Comparison of ENCODE assay signal across 27 mouse cellular contexts in genomic region chr9:94556249-94556648, GRCm38 (mm10). TPM values are rescaled to one million over a fixed set of nuclear protein-coding genes. Genes with fewer than 3 reads are reported as not detected.
DNase-seq lines count a peak whose midpoint lies in the region; ATAC-seq and TF ChIP-seq lines count a peak whose summit lies in the region.
"Had no signal": no experiment of that assay in that cellular context is flagged by ENCODE, and none has a peak within 500 bp of the region (broad histone marks: within the 10 kb centered on the region; RNA-seq: fewer than 3 reads in every experiment).

No protein-coding gene starts in this region.

- peak overlapping the region; percentile 17; the same call in 1 of the 2 replicates for H3K4me2 ChIP-seq in liver, embryonic 13.5 days
- no peak overlapping the region for H3K4me2 ChIP-seq in intestine, postnatal 0 days (replicated peaks; ENCODE audit: low read depth)
- H3K4me2 ChIP-seq: embryonic facial prominence, embryonic 12.5 days; forebrain, embryonic 13.5 days; heart, embryonic 15.5 days; hindbrain, embryonic 15.5 days; neural tube, embryonic 15.5 days; stomach, embryonic 15.5 days had no signal

- no peaks in the 10 kb centered on the region for H3K27me3 ChIP-seq in liver, embryonic 13.5 days
- no peaks in the 10 kb centered on the region for H3K27me3 ChIP-seq in intestine, postnatal 0 days (replicated peaks; ENCODE audit: control insufficient read depth, insufficient read depth, low read length)
- H3K27me3 ChIP-seq: embryonic facial prominence, embryonic 12.5 days; forebrain, embryonic 13.5 days; heart, embryonic 15.5 days; hindbrain, embryonic 15.5 days; neural tube, embryonic 15.5 days; stomach, embryonic 15.5 days had no signal

- H3K27ac ChIP-seq in liver, embryonic 13.5 days: peak overlapping the region; percentile 87
- no peak overlapping the region for H3K27ac ChIP-seq in intestine, postnatal 0 days (ENCODE audit: low read depth, low read length)
- H3K27ac ChIP-seq: embryonic facial prominence, embryonic 12.5 days; forebrain, embryonic 13.5 days; gastrocnemius, adult 2 months; heart, embryonic 15.5 days; hindbrain, embryonic 15.5 days; neural tube, embryonic 15.5 days; stomach, embryonic 15.5 days had no signal

- no peak overlapping the region for H3K4me3 ChIP-seq in liver, embryonic 13.5 days (replicated peaks)
- H3K4me3 ChIP-seq in intestine, postnatal 0 days (ENCODE audit: low read depth, low read length): no peak overlapping the region
- H3K4me3 ChIP-seq: embryonic facial prominence, embryonic 12.5 days; erythroblast, embryonic 14.5 days; forebrain, embryonic 13.5 days; gastrocnemius, adult 2 months; heart, embryonic 15.5 days; hindbrain, embryonic 15.5 days; neural tube, embryonic 15.5 days; stomach, embryonic 15.5 days had no signal

- H3K36me3 ChIP-seq in liver, embryonic 13.5 days: no peaks in the 10 kb centered on the region
- H3K36me3 ChIP-seq in intestine, postnatal 0 days (ENCODE audit: control insufficient read depth, insufficient read depth): no peaks in the 10 kb centered on the region
- H3K36me3 ChIP-seq: embryonic facial prominence, embryonic 12.5 days; heart, embryonic 15.5 days; hindbrain, embryonic 15.5 days; neural tube, embryonic 15.5 days; stomach, embryonic 15.5 days had no signal

- intact Hi-C loops in heart, postnatal 25 days (cut with DNase I): no loop called here

- peak; percentile 50 for ATAC-seq in erythroblast, adult 5-6 weeks (replicated peaks; ENCODE audit: low FRiP score, poor library complexity, severe bottlenecking)
- ATAC-seq in liver, embryonic 13.5 days (ENCODE audit: low read depth): peak; percentile 94
- ATAC-seq in megakaryocyte progenitor cell, adult 5-6 weeks (replicated peaks; ENCODE audit: poor library complexity): peak; percentile 79
- no peak for ATAC-seq in intestine, postnatal 0 days
- ATAC-seq: forebrain, embryonic 13.5 days; Patski had no signal

- TF ChIP-seq CTCF in intestine, postnatal 0 days (IDR thresholded peaks at IDR 0.05; ENCODE audit: low read depth): no peak

- no peaks in the 10 kb centered on the region for H3K9me3 ChIP-seq in liver, embryonic 13.5 days (replicated peaks)
- no peaks in the 10 kb centered on the region for H3K9me3 ChIP-seq in intestine, postnatal 0 days (ENCODE audit: control insufficient read depth)
- H3K9me3 ChIP-seq: embryonic facial prominence, embryonic 12.5 days; forebrain, embryonic 13.5 days; heart, embryonic 15.5 days; hindbrain, embryonic 15.5 days; neural tube, embryonic 15.5 days; stomach, embryonic 15.5 days had no signal

- peaks cover 41% of the 10 kb centered on the region for H3K4me1 ChIP-seq in liver, embryonic 13.5 days (replicated peaks)
- H3K4me1 ChIP-seq in intestine, postnatal 0 days (replicated peaks; ENCODE audit: control insufficient read depth, insufficient read depth, low read length): no peaks in the 10 kb centered on the region
- H3K4me1 ChIP-seq: embryonic facial prominence, embryonic 12.5 days; forebrain, embryonic 13.5 days; heart, embryonic 15.5 days; hindbrain, embryonic 15.5 days; neural tube, embryonic 15.5 days; stomach, embryonic 15.5 days had no signal

- no peak overlapping the region for H3K9ac ChIP-seq in liver, embryonic 13.5 days
- no peak overlapping the region for H3K9ac ChIP-seq in intestine, postnatal 0 days (ENCODE audit: low read depth, low read length)
- H3K9ac ChIP-seq: embryonic facial prominence, embryonic 12.5 days; forebrain, embryonic 13.5 days; heart, embryonic 15.5 days; hindbrain, embryonic 15.5 days; neural tube, embryonic 15.5 days; stomach, embryonic 15.5 days had no signal

- peak; percentile 59 for DNase-seq in heart, adult 11 months
- no peak for DNase-seq in heart, postnatal 25 days (ENCODE audit: low spot score)
- peak; percentile 20 for DNase-seq in liver, embryonic 13.5 days
- DNase-seq in cerebellum, adult 9-10 months: no peak
- no peak for DNase-seq in urinary bladder, postnatal 10 days (ENCODE audit: low spot score)
- DNase-seq: adrenal gland, adult 8-10 months; cerebellum, postnatal 14 days; gastrocnemius, adult 2 months; heart, postnatal 4 days; kidney, adult 9 months; kidney, postnatal 14 days; layer of hippocampus, postnatal 36 days; lung, adult 18-20 months; right cerebral cortex, adult 18-20 months; right cerebral cortex, postnatal 4 days; thymus, postnatal 36 days had no signal

RNA-seq across cellular contexts. Expression of gene 1190002N15Rik, which starts 18.4 kb away (rescaled TPM):
- total RNA-seq in heart, postnatal 25 days (2021): 10 to 100 TPM; 31.6 to 32.5 TPM
- total RNA-seq in erythroblast, adult 5-6 weeks (2015; ENCODE audit: low replicate concordance): 4.6 and 11.1 TPM in 2 replicates
- 7.5 and 8.9 TPM in 2 replicates for total RNA-seq in erythroblast, adult 5-6 weeks (2017; ENCODE audit: low replicate concordance)
- polyA plus RNA-seq in liver, embryonic 13.5 days (2015; fragmentation: Nextera tagmentation; extraction: Ambion mirVana): 4.2 and 4.4 TPM in 2 replicates
- total RNA-seq in megakaryocyte progenitor cell, adult 5-6 weeks (2015): 24.0 and 24.6 TPM in 2 replicates
- 19.4 and 21.0 TPM in 2 replicates for total RNA-seq in megakaryocyte progenitor cell, adult 5-6 weeks (2017)
- 18.5 and 19.7 TPM in 2 replicates for polyA plus RNA-seq in intestine, postnatal 0 days (2015; fragmentation: Nextera tagmentation; extraction: Ambion mirVana)

Comparison
In these comparisons a context has a peak if more than half of its experiments do, and no peak if none do; other contexts are left out.
1. DNase-seq: peak in heart, adult 11 months (single experiment) and liver, embryonic 13.5 days (single experiment); none in heart, postnatal 25 days (single experiment), cerebellum, adult 9-10 months (single experiment) and urinary bladder, postnatal 10 days (single experiment).